Mouse (Mus musculus): ENCODE results near the gene Mfsd7a. TPM values are rescaled to one million over a fixed set of nuclear protein-coding genes. Genes with fewer than 3 reads are reported as not detected.

Gene Mfsd7a
- polyA plus RNA-seq, 1 experiment, result 3.8 TPM

DNA sequence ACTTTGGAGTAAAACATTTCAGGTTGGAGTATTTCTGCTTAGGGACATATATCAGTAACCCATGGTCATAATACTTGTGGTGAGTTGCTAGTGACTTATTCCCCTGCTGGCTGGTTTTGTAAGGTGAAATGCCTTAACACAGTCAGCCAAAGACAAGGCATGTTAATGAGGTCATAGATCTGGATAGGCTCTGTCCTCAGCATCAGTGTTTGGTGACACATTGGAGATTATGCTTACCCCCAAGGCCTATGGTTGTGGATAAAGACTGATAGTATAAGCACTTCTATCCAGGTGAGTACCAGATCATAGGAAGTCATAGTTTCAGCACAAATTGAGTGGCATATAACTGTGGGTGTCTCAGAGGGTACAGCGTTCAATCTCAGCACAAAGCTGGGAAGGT, 18.0 kb upstream of the Mfsd7a start:
- Histone ChIP-seq H3K4me1 (ENCODE audit: control insufficient read depth, insufficient read depth, insufficient read length) (peaks cover 10% of the 10 kb centered on the region; the same call in 1 of the 2 replicates), H3K27ac (ENCODE audit: insufficient read depth, low read length) (no peak overlapping the region), H3K4me3 (ENCODE audit: extremely low read depth, insufficient read depth, insufficient read length) (no peak overlapping the region), H3K27me3 (ENCODE audit: control insufficient read depth, insufficient read depth, low read length) (no peaks in the 10 kb centered on the region), H3K36me3 (ENCODE audit: control insufficient read depth, insufficient read depth, low read length) (no peaks in the 10 kb centered on the region)
- WGBS, result 96% methylated on average over 1 of the region's 1 CpGs
- TF ChIP-seq CTCF (IDR thresholded peaks at IDR 0.05; ENCODE audit: extremely low read depth, insufficient read depth, insufficient read length, insufficient replicate concordance), result no peak
- TF ChIP-seq POLR2A (IDR thresholded peaks at IDR 0.05; ENCODE audit: low read depth, low read length), result no peak
- DNase-seq (ENCODE audit: low read depth in 1 of 2, low spot score in 2 of 2), result no peak

DNA sequence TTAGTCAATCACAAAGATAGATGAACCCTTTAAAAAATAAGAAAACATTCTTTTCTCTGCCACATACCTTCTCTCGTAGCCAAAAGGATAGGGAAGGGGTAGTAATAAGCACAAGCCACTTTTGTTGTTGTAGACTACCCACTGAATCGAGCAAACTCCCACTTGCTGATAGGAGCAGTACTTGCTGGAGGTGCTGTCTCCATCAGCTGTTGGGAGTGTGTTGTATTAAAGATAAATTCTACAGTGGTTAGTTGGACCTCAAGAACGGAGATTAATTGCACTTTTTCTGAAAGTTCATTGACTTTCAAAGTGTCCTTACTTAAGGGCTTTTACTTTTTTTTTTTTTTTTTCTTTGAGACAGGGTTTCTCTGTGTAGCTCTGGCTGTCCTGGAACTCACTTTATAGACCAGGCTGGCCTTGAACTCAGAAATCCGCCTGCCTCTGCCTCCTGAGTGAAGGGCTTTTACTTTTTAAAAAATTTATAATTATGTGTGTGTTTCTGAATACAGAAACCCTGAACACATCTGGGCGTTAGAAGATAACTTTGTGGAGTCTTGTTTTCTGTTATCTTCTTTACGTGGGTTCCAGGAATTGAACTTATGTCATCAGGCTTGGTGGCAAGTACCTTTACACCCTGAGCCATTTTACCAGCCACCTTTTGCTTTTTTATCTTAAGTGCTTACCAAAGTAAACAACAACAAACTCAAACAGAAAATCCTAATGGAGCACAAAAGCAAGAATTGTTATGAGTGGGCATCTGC, 16.6 kb upstream of the Mfsd7a start:
- Histone ChIP-seq H3K4me1 (ENCODE audit: control insufficient read depth, insufficient read depth, insufficient read length) (peaks cover 12% of the 10 kb centered on the region; the same call in 1 of the 2 replicates), H3K4me3 (ENCODE audit: extremely low read depth, insufficient read depth, insufficient read length) (no peak overlapping the region), H3K27ac (ENCODE audit: insufficient read depth, low read length) (no peak overlapping the region), H3K27me3 (ENCODE audit: control insufficient read depth, insufficient read depth, low read length) (no peaks in the 10 kb centered on the region), H3K36me3 (ENCODE audit: control insufficient read depth, insufficient read depth, low read length) (no peaks in the 10 kb centered on the region)
- TF ChIP-seq POLR2A (IDR thresholded peaks at IDR 0.05; ENCODE audit: low read depth, low read length) (no peak), CTCF (IDR thresholded peaks at IDR 0.05; ENCODE audit: extremely low read depth, insufficient read depth, insufficient read length, insufficient replicate concordance) (no peak)
- WGBS, result 81% methylated on average over 6 of the region's 6 CpGs
- no peak for DNase-seq (ENCODE audit: low read depth in 1 of 2, low spot score in 2 of 2)

DNA sequence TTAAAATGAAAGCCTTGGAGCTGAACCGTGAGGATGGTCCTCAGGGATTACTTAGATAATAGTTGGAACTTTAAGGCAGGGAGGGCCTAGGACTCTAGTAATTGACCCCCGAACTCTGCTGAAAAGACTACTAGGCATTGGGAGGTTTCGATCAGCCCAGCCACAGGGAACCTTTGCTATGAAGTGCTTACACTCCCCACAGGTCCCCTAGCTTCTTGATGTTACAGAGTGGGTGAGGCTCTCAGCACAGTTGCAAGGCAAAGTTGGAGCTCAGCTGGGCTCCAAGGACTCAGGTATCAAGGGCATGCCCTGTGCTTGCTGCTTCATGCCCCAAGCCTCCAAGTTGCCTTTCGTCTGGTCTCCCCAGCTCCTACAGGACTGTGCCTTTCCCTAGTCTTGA, 13.8 kb upstream of the Mfsd7a start:
- no peaks in the 10 kb centered on the region for H3K36me3 ChIP-seq (ENCODE audit: control insufficient read depth, insufficient read depth, low read length)
- TF ChIP-seq POLR2A (IDR thresholded peaks at IDR 0.05; ENCODE audit: low read depth, low read length) (no peak), CTCF (IDR thresholded peaks at IDR 0.05; ENCODE audit: extremely low read depth, insufficient read depth, insufficient read length, insufficient replicate concordance) (no peak)
- no peak overlapping the region for H3K4me3 ChIP-seq (ENCODE audit: extremely low read depth, insufficient read depth, insufficient read length)
- no peak overlapping the region for H3K27ac ChIP-seq (ENCODE audit: insufficient read depth, low read length)
- peaks cover 13% of the 10 kb centered on the region; the same call in 1 of the 2 replicates for H3K4me1 ChIP-seq (ENCODE audit: control insufficient read depth, insufficient read depth, insufficient read length)
- WGBS, result 50% methylated on average over 4 of the region's 4 CpGs
- DNase-seq (ENCODE audit: low read depth in 1 of 2, low spot score in 2 of 2), result no peak
- no peaks in the 10 kb centered on the region for H3K27me3 ChIP-seq (ENCODE audit: control insufficient read depth, insufficient read depth, low read length)

DNA sequence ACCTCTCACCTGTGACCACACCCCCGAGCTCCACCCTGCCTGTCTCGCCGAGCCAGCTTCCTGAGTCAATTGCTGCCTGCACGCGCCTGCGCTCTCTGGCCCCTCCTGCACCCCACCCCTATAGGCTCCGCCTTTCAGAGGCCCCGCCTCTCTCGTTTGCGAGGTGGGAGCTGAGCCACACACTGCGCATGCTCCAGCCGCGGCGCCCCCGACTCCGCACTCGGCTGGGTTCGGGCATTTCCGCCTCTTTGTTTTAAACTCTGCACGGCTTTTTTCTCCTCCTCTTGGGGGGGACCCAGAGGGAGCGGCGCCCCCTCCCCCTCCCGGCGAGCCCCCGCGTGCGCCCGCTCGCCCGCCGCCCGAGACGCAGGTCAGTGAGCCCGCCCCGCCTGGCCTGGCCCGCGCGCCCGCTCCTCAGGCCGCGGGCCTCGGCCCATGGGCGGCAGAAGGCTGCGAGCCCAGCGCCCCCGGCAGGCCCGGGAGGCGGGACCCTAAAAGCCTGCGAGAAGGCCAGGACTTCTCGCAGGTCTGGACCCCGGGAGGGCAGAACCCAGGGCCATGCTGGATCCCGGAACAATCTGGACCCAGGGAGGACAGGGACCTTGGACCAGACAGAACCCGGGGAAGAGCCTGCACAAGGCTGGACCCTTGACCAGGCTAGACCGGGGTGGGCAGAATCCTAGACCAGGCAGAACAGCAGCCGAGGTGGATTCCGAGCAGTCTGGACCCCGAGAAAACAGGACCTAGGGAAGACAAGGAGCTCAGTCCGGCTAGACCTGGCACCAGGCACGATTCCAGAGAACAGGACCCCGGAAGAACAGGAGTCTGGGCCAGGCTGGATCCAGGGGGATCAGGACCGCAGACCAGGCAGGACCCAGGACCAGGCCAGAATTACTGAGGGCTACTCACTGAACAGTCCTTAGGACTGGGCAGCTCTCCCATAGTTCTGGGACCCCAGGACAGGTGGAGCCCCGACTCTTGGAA, 12.7 kb upstream of the Mfsd7a start, which contains the start of gene Pcgf3:
TSS of gene Pcgf3 (plus strand) at position 151 of the 984 bp plus-strand sequence.
- peaks cover 13% of the 10 kb centered on the region; the same call in 1 of the 2 replicates for H3K4me1 ChIP-seq (ENCODE audit: control insufficient read depth, insufficient read depth, insufficient read length)
- no peak within 1 kb of the TSS for H3K27ac ChIP-seq (ENCODE audit: insufficient read depth, low read length)
- 2% methylated on average over 57 of the region's 62 CpGs for WGBS
- TF ChIP-seq POLR2A (IDR thresholded peaks at IDR 0.05; ENCODE audit: low read depth, low read length) (0 out of 2 replicates have a peak, but pooled peaks have one; percentile 8), CTCF (IDR thresholded peaks at IDR 0.05; ENCODE audit: extremely low read depth, insufficient read depth, insufficient read length, insufficient replicate concordance) (no peak)
- H3K36me3 ChIP-seq (ENCODE audit: control insufficient read depth, insufficient read depth, low read length), result no peaks in the 10 kb centered on the region
- H3K4me3 ChIP-seq (ENCODE audit: extremely low read depth, insufficient read depth, insufficient read length), result peak within 1 kb of the TSS; percentile 63
- DNase-seq (ENCODE audit: low read depth in 1 of 2, low spot score in 2 of 2), result peak; percentile 87 to 99
- no peaks in the 10 kb centered on the region for H3K27me3 ChIP-seq (ENCODE audit: control insufficient read depth, insufficient read depth, low read length)

DNA sequence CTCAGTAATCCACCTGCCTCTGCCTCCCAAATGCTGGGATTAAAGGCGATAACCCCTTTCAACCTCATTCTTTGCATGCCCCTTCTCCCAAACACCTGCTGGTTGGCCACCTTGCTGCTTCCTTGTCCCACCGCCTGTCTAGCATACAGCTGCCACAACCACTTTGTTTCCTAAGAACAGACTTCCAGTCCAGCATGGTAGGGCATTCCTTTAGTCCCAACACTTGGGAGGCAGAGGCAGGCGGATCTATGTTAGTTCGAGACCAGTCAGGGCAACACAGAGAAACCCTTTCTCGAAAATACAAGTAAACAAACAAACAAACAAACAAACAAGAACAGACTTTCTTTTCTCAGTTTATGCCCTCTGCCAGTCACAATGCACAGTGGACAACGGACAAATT, 11.8 kb upstream of the Mfsd7a start:
- TF ChIP-seq POLR2A (IDR thresholded peaks at IDR 0.05; ENCODE audit: low read depth, low read length) (no peak), CTCF (IDR thresholded peaks at IDR 0.05; ENCODE audit: extremely low read depth, insufficient read depth, insufficient read length, insufficient replicate concordance) (no peak)
- no peak for DNase-seq (ENCODE audit: low read depth in 1 of 2, low spot score in 2 of 2)
- H3K4me3 ChIP-seq (ENCODE audit: extremely low read depth, insufficient read depth, insufficient read length), result peak overlapping the region; percentile 52; the same call in 1 of the 2 replicates
- no peaks in the 10 kb centered on the region for H3K36me3 ChIP-seq (ENCODE audit: control insufficient read depth, insufficient read depth, low read length)
- H3K4me1 ChIP-seq (ENCODE audit: control insufficient read depth, insufficient read depth, insufficient read length), result peaks cover 13% of the 10 kb centered on the region; the same call in 1 of the 2 replicates
- 52% methylated on average over 6 of the region's 6 CpGs for WGBS
- H3K27me3 ChIP-seq (ENCODE audit: control insufficient read depth, insufficient read depth, low read length), result no peaks in the 10 kb centered on the region
- H3K27ac ChIP-seq (ENCODE audit: insufficient read depth, low read length), result no peak overlapping the region

DNA sequence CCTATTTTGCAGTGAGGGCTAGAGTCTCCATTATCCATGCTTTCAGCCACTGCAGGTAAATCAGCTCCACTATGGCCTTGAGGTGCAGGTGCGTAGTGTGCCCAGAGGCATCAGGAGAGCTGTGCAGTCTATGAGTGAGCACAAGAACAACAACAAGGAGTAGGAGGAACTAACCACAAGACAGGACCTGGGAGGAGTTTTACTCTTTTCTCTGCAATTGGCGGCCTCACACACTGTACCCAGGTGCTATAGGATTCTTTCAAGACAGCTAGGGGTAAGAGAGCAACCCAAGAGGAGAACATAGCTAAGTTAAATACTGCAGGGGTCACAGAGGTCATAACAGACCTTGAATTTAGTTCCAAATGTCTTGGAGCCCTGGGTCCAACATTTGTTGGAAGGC, 10.0 kb upstream of the Mfsd7a start:
- H3K4me1 ChIP-seq (ENCODE audit: control insufficient read depth, insufficient read depth, insufficient read length), result peaks cover 13% of the 10 kb centered on the region; the same call in 1 of the 2 replicates
- no peak for DNase-seq (ENCODE audit: low read depth in 1 of 2, low spot score in 2 of 2)
- H3K27me3 ChIP-seq (ENCODE audit: control insufficient read depth, insufficient read depth, low read length), result no peaks in the 10 kb centered on the region
- no peak overlapping the region for H3K4me3 ChIP-seq (ENCODE audit: extremely low read depth, insufficient read depth, insufficient read length)
- no peaks in the 10 kb centered on the region for H3K36me3 ChIP-seq (ENCODE audit: control insufficient read depth, insufficient read depth, low read length)
- TF ChIP-seq CTCF (IDR thresholded peaks at IDR 0.05; ENCODE audit: extremely low read depth, insufficient read depth, insufficient read length, insufficient replicate concordance), result no peak
- no peak for TF ChIP-seq POLR2A (IDR thresholded peaks at IDR 0.05; ENCODE audit: low read depth, low read length)
- H3K27ac ChIP-seq (ENCODE audit: insufficient read depth, low read length), result no peak overlapping the region
- WGBS, result 65% methylated on average over 2 of the region's 2 CpGs
